Mouse (Mus musculus) adipose tissue, adult 10 weeks (tissue): ENCODE results near the gene Lrfn3. TPM values are rescaled to one million over a fixed set of nuclear protein-coding genes. Genes with fewer than 3 reads are reported as not detected.

Experiments used
- polyA plus RNA-seq: library from polyadenylated mRNA; stranded (reverse); fragments of 350-450 nt; fragmentation: Illumina TruSeq; extraction: RNeasy Lipid Tissue Mini Kit (QIAGEN cat#74804); gene quantifications from one replicate; pipeline ENCODE4 v1.2.3, GENCODE M21; 2014; ENCODE audit warnings: low read depth, low replicate concordance

Lrfn3 gene
- polyA plus RNA-seq = 1.7 TPM

GRCm38 (mm10) chr7:30362652-30363343 lies at the start of gene Lrfn3:
TSS of gene Lrfn3 (minus strand) at chr7:30362772.

GRCm38 (mm10) chr7:30323795-30324194 lies 38.8 kb downstream of the Lrfn3 start, which contains the start of gene Sdhaf1:
TSS of gene Sdhaf1 (minus strand) at chr7:30323895.

GRCm38 (mm10) chr7:30321539-30322284 lies 40.9 kb downstream of the Lrfn3 start, which contains the start of gene E130208F15Rik:
TSS of gene E130208F15Rik (plus strand) at chr7:30321740.

GRCm38 (mm10) chr7:30314721-30315155 lies 47.8 kb downstream of the Lrfn3 start, which contains the start of gene Syne4:
TSS of gene Syne4 (plus strand) at chr7:30314807.

GRCm38 (mm10) chr7:30308076-30309005 lies 54.2 kb downstream of the Lrfn3 start, which contains the start of gene Alkbh6:
TSS of gene Alkbh6 (plus strand) at chr7:30308717.

Other genes starting within 250 kb of the Lrfn3 start
- gene Zfp382, start 240.8 kb downstream of the Lrfn3 start, polyA plus RNA-seq = 0.92 TPM
- gene Zfp146, start 193.0 kb downstream of the Lrfn3 start, polyA plus RNA-seq = 33.8 TPM
- 10.2 TPM for gene Cox7a1, start 178.6 kb downstream of the Lrfn3 start, polyA plus RNA-seq
- 381 TPM for gene Capns1, start 164.0 kb downstream of the Lrfn3 start, polyA plus RNA-seq
- 55.6 TPM for gene Polr2i, start 130.8 kb downstream of the Lrfn3 start, polyA plus RNA-seq
- gene Tbcb, start 130.5 kb downstream of the Lrfn3 start, polyA plus RNA-seq = 75.0 TPM
- not detected for gene Ovol3, start 127.0 kb downstream of the Lrfn3 start, polyA plus RNA-seq
- gene Thap8, start 82.7 kb downstream of the Lrfn3 start, polyA plus RNA-seq = 1.5 TPM
- 18.1 TPM for gene Wdr62, start 82.4 kb downstream of the Lrfn3 start, polyA plus RNA-seq
- gene Clip3, start 71.0 kb downstream of the Lrfn3 start, polyA plus RNA-seq = 12.2 TPM
- gene Alkbh6, start 54.1 kb downstream of the Lrfn3 start, polyA plus RNA-seq = 44.2 TPM
- 5.0 TPM for gene Syne4, start 48.0 kb downstream of the Lrfn3 start, polyA plus RNA-seq
- 1.2 TPM for gene E130208F15Rik, start 41.0 kb downstream of the Lrfn3 start, polyA plus RNA-seq
- gene Sdhaf1, start 38.9 kb downstream of the Lrfn3 start, polyA plus RNA-seq = 9.0 TPM
- gene Tyrobp, start 51.0 kb upstream of the Lrfn3 start, polyA plus RNA-seq = 114 TPM
- gene Hcst, start 57.1 kb upstream of the Lrfn3 start, polyA plus RNA-seq = 4.5 TPM
- 1.9 TPM for gene Nfkbid, start 59.0 kb upstream of the Lrfn3 start, polyA plus RNA-seq
- gene Aplp1, start 82.8 kb upstream of the Lrfn3 start, polyA plus RNA-seq = 2.8 TPM
- gene Kirrel2, start 94.9 kb upstream of the Lrfn3 start, polyA plus RNA-seq = not detected
- not detected for gene Nphs1, start 95.5 kb upstream of the Lrfn3 start, polyA plus RNA-seq
- gene Prodh2, start 130.8 kb upstream of the Lrfn3 start, polyA plus RNA-seq = not detected
- 11.2 TPM for gene Arhgap33, start 172.3 kb upstream of the Lrfn3 start, polyA plus RNA-seq
- gene Hspb6, start 189.4 kb upstream of the Lrfn3 start, polyA plus RNA-seq = 19.1 TPM
- gene Proser3, start 189.5 kb upstream of the Lrfn3 start, polyA plus RNA-seq = 13.6 TPM
- gene Lin37, start 197.1 kb upstream of the Lrfn3 start, polyA plus RNA-seq = 26.3 TPM
- gene U2af1l4, start 200.5 kb upstream of the Lrfn3 start, polyA plus RNA-seq = 50.0 TPM
- 6.5 TPM for gene Gm49396, start 200.6 kb upstream of the Lrfn3 start, polyA plus RNA-seq
- 138 TPM for gene Psenen, start 200.9 kb upstream of the Lrfn3 start, polyA plus RNA-seq
- 2.8 TPM for gene Igflr1, start 202.7 kb upstream of the Lrfn3 start, polyA plus RNA-seq
- gene Kmt2b, start 226.0 kb upstream of the Lrfn3 start, polyA plus RNA-seq = 28.8 TPM
- gene Zbtb32, start 236.1 kb upstream of the Lrfn3 start, polyA plus RNA-seq = 2.1 TPM